21 mouse cellular contexts compared by ENCODE assay signal in genomic region chr6:95595852-95596251, GRCm38 (mm10).
DNase-seq lines count a peak whose midpoint lies in the region; ATAC-seq lines count a peak whose summit lies in the region.
"Had no signal": no experiment of that assay in that cellular context is flagged by ENCODE, and none has a peak within 500 bp of the region (broad histone marks: within the 10 kb centered on the region; RNA-seq: fewer than 3 reads in every experiment).

No protein-coding gene starts in this region.

- peak; percentile 21 for DNase-seq in heart, adult 11 months
- DNase-seq in heart, postnatal 4 days = no peak
- DNase-seq in c-Kit-positive CD71-positive TER-119-negative erythroid progenitor cells, embryonic 14.5 days (ENCODE audit: low read depth) = peak; percentile 14
- no peak for DNase-seq in urinary bladder, adult 2 months (ENCODE audit: low spot score)
- DNase-seq: adrenal gland, adult 8-10 months; adrenal gland, postnatal 14 days; adrenal gland, postnatal 36 days; B cell, adult 2 months; cerebellum, adult 11-12 months; cerebellum, adult 2 months; cerebellum, adult 9-10 months; cerebellum, postnatal 10 days; cerebellum, postnatal 25 days; forebrain, postnatal 0 days had no signal

- ATAC-seq in megakaryocyte progenitor cell, adult 5-6 weeks (replicated peaks; ENCODE audit: poor library complexity) = 0 out of 2 replicates have a peak, but pooled peaks have one; percentile 31
- ATAC-seq in inflammation-experienced regulatory T-cells, adult 6 months = no peak
- ATAC-seq: activated CD4-positive, CD25-positive, alpha-beta regulatory T cell, adult 4 months; CD4-positive, CD25-positive, alpha-beta regulatory T cell, adult 4 months; forebrain, embryonic 13.5 days; forebrain, embryonic 15.5 days; forebrain, postnatal 0 days; Patski had no signal

Comparison
In these comparisons a context has a peak if more than half of its experiments do, and no peak if none do; other contexts are left out.
1. DNase-seq: peak in heart, adult 11 months (single experiment) and c-Kit-positive CD71-positive TER-119-negative erythroid progenitor cells, embryonic 14.5 days (single experiment); none in heart, postnatal 4 days (single experiment) and urinary bladder, adult 2 months (single experiment).